Mouse (Mus musculus) brown adipose tissue, adult 24 weeks (tissue): Measurements from ENCODE around the gene Pmfbp1. TPM values are rescaled to one million over a fixed set of nuclear protein-coding genes. Genes with fewer than 3 reads are reported as not detected.

Experiments used
- H3K27ac ChIP-seq: fragments of 200-500 bp; replicated peaks from 2 replicates; pipeline ENCODE4 v1.5.1; 2012; ENCODE audit warnings: low read depth, mild to moderate bottlenecking, low read length
- H3K4me1 ChIP-seq: fragments of 200-500 bp; 2 replicates; pipeline ENCODE4 v1.6.1; 2012; ENCODE audit warnings: low read length, mixed read lengths; ENCODE audit not compliant: control insufficient read depth, insufficient read depth, insufficient read length
- H3K4me3 ChIP-seq: fragments of 200-500 bp; 2 replicates; pipeline ENCODE4 v1.5.1; 2012; ENCODE audit warnings: low read depth, mild to moderate bottlenecking, low read length, moderate library complexity; ENCODE audit not compliant: insufficient read depth
- polyA plus RNA-seq: library from polyadenylated mRNA; stranded (reverse); fragments of >200 nt; gene quantifications from 2 replicates; pipeline ENCODE4 v1.2.4, GENCODE M21; 2012; ENCODE audit not compliant: missing spikeins, insufficient read depth, insufficient read length

Pmfbp1 gene
- polyA plus RNA-seq, 1 experiment = not detected

DNA sequence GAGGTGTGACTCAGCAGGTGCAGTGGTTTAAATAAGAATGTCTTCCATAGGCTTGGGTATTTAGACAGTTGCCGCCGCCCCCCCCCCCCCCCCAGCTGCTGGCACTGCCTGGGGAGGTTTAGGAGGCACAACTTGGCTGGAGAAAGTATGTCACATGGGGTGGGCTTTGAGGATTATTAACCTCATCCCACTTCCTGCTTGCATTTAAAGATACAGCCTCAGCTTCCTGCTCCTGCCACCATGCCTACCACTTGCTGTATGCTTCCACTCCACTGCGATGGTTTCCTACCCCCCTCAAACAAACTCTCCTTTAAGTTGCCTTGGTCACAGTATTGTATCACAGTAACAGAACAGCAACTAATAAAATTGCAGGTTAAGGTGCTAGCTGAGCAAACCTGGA lies 50.2 kb downstream of the Pmfbp1 start:
- no peak overlapping the region for H3K4me3 ChIP-seq
- no peaks in the 10 kb centered on the region for H3K4me1 ChIP-seq
- no peak overlapping the region for H3K27ac ChIP-seq

GRCm38 (mm10) chr8:109551663-109552062 lies 57.8 kb downstream of the Pmfbp1 start:
- H3K4me3 ChIP-seq = no peak overlapping the region
- no peaks in the 10 kb centered on the region for H3K4me1 ChIP-seq
- H3K27ac ChIP-seq = no peak overlapping the region

DNA sequence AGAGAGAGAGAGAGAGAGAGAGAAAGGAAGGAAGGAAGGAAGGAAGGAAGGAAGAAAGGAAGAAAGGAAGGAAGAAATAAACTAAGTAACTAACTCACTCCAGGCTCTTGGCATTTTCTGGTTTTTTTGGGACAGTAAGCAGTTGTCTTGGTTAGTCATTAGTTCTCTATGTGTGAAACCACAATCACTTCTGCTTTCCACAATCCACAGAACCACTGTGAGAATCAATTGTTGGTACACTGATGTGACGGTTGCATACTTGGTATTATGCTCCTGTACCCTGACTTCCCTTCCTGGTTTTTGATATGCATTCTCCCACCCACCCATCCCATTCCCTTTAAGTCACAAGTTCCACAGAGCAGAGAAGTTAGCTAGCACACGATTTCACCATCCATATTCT lies 70.1 kb downstream of the Pmfbp1 start:
- H3K27ac ChIP-seq = no peak overlapping the region
- no peak overlapping the region for H3K4me3 ChIP-seq
- peaks cover 4% of the 10 kb centered on the region; the same call in 1 of the 2 replicates for H3K4me1 ChIP-seq

DNA sequence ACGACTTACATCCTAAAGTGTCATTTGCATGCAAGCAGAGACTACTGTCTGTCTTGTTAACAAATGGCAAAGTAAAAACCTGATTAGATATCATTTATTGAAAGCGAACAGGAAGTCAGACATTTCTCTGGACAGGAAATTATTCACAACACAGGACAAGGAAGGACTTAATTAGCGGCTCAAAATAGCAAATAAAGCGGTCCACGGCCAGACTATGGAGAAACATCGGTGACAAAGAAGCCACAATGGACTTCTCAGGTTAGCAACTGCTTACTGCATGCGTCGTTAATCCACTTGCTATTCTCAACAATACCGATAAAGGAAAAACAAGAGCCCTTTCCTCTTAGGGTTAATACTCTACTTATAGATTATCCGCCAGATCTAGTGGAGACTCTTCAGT lies 70.9 kb downstream of the Pmfbp1 start:
- H3K27ac ChIP-seq = peak overlapping the region; percentile 91
- peak overlapping the region; percentile 74 for H3K4me3 ChIP-seq
- peaks cover 4% of the 10 kb centered on the region; the same call in 1 of the 2 replicates for H3K4me1 ChIP-seq

DNA sequence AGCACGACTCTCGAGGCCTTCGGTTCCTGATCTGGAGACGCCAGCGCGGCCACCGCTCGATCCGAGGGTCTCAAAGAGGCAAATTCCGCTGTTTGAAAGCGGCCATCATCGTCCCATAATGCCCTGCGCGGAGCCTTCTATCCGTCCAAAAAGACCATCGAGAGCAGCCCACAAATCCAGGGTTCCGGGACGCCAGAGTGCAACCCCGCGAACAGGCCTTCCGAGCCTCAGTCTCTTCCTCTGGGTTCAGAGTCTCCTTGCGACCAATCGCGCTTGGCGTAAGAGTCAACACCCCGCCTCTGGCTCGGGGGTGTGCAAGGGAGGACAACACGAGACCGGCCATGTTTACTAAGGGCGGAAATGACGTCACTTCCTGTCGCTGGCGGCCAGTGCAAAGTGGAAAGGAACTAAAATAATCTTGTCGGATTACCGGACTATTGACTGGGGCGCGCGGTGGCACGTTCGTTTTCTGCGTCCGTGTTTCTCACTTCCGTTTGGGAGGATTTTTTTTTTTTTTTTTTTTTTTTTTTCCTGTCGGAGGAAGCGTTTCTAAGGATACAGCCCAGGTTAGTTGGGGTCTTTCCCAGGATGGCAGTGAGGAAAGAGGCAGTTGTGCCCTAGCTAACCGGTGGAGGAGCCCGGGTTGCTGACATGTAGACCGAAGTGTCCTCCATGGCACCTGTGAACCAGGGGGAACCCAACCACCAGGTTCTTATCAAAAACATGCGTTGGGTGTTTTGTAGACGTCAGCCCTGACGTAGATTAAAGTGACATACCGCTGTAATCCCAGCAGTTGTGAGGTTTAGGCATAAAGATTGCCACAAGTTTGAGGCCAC lies 71.9 kb downstream of the Pmfbp1 start, which contains the start of the genes Dhx38 and Txnl4b:
Gene Dhx38, minus strand, starts transcription at position 364 of the 836 bp plus-strand sequence.
Gene Txnl4b, plus strand, starts transcription at position 395 of the 836 bp plus-strand sequence.
- Histone ChIP-seq H3K27ac (peak within 1 kb of the TSS; percentile 91), H3K4me3 (peak within 1 kb of the TSS; percentile 81), H3K4me1 (peaks cover 4% of the 10 kb centered on the region; the same call in 1 of the 2 replicates)

DNA sequence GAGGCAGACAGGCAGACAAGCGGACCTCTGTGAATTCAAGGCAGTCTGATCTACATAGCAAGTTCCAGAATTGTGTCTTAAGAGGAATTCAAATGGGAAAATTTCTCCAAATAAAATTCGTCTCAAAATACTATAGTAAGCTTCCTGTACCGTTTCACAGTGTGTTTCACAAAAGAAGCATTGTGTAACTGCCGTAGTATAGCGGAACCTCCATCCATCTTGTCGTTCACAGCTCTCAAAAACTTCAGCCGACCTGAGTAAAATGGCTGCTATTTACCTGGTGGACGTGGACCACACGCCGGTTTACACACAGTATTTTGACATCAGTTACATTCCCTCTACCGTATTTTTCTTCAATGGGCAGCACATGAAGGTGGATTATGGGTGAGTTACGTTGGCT lies 77.3 kb downstream of the Pmfbp1 start:
- Histone ChIP-seq H3K27ac (no peak overlapping the region), H3K4me1 (peaks cover 4% of the 10 kb centered on the region; the same call in 1 of the 2 replicates), H3K4me3 (no peak overlapping the region)

- Histone ChIP-seq H3K4me1 (peaks cover 5% of the 10 kb centered on the region; the same call in 1 of the 2 replicates), H3K4me3 (peak overlapping the region; percentile 55), H3K27ac (peak overlapping the region; percentile 74)
Observed at GRCm38 (mm10) chr8:109576311-109576710, 82.5 kb downstream of the Pmfbp1 start.

DNA sequence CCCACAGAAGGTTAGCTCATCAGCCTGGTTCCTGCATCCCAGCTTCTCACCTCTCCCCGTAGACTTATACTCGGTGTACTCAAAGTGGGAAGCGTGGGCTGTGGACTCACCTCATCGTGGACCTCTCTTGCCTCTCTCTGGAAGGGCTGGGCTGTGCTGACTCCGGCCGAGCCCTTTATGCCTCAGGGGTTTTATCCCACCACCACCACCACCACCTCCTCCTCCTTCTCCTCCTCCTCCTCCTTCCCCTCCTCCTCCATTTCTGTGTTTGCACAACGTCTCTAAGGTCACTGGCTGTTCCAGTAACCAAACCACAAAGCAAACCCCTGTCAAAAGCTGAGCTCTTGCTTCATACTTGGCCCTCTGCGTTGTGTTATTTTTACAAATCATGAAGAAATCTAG lies 85.1 kb downstream of the Pmfbp1 start, which contains the start of gene Hp:
Gene Hp, minus strand, starts transcription at position 273 of the 402 bp plus-strand sequence.
- Histone ChIP-seq H3K27ac (peak within 1 kb of the TSS; percentile 86), H3K4me1 (peaks cover 5% of the 10 kb centered on the region; the same call in 1 of the 2 replicates), H3K4me3 (peak within 1 kb of the TSS; percentile 55)

DNA sequence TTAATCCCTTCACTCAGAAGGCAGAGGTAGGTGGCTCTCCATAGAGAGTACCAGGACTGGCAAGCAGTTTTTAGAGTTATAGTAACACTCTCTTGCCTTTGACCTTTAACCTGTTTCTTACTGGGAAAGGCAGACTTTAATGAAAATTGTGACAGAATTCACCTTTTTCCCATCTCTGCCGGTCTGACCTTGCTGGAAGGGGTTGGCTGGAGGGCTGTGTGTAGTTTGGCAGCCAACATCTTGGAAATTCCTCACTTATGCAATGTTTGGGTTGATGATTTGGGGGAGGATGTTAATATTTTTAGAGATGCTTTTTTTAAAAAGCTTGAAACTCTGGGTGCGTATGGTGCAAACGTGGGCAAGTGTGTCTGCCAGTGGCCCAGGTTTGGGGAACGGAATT lies 90.5 kb downstream of the Pmfbp1 start:
- Histone ChIP-seq H3K4me1 (peaks cover 6% of the 10 kb centered on the region), H3K27ac (peak overlapping the region; percentile 94), H3K4me3 (no peak overlapping the region)

- Histone ChIP-seq H3K27ac (peak overlapping the region; percentile 94), H3K4me3 (no peak overlapping the region), H3K4me1 (peaks cover 3% of the 10 kb centered on the region)
Observed at GRCm38 (mm10) chr8:109584830-109585229, 91.0 kb downstream of the Pmfbp1 start.

DNA sequence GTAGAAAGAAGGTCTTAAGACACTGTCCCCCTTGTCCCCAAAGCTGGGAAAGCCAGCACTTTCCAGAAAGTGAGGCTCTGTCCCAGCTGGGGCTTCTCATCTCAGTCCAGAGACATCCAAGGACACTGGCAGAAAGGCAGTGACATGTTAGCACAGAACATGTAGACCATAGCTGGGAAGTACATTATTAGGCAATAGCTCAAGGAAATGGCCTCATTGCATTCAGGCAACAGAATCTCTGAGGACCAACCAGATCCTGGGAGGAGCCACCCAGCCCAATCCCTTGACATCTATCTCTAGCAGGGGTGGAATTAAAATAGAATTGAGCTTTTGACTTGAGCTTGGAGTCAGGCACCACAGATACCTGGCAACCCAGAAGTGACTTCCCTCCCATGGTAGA lies 91.8 kb downstream of the Pmfbp1 start:
- Histone ChIP-seq H3K4me1 (peaks cover 3% of the 10 kb centered on the region), H3K4me3 (no peak overlapping the region), H3K27ac (peak overlapping the region; percentile 94)

- Histone ChIP-seq H3K4me3 (no peak overlapping the region), H3K4me1 (peaks cover 3% of the 10 kb centered on the region), H3K27ac (no peak overlapping the region)
Observed at GRCm38 (mm10) chr8:109586972-109587504, 93.2 kb downstream of the Pmfbp1 start.

GRCm38 (mm10) chr8:109590901-109591300 lies 97.1 kb downstream of the Pmfbp1 start:
- Histone ChIP-seq H3K4me1 (no peaks in the 10 kb centered on the region; the same call in 1 of the 2 replicates), H3K4me3 (no peak overlapping the region), H3K27ac (no peak overlapping the region)

- Histone ChIP-seq H3K4me3 (no peak overlapping the region), H3K4me1 (no peaks in the 10 kb centered on the region), H3K27ac (no peak overlapping the region)
Observed at GRCm38 (mm10) chr8:109591367-109591766, 97.5 kb downstream of the Pmfbp1 start.

- no peak overlapping the region for H3K27ac ChIP-seq
- no peaks in the 10 kb centered on the region for H3K4me1 ChIP-seq
- no peak overlapping the region for H3K4me3 ChIP-seq
Observed at GRCm38 (mm10) chr8:109592164-109592563, 98.3 kb downstream of the Pmfbp1 start.
